Mouse (Mus musculus) heart, embryonic 14.5 days (tissue): Measurements from ENCODE around the gene Trabd2b. TPM values are rescaled to one million over a fixed set of nuclear protein-coding genes. Genes with fewer than 3 reads are reported as not detected.

Experiments used
- ATAC-seq: fragments of 200-750 bp; cut with Nextera tagmentation; 2 replicates; pipeline ENCODE4 v1.8.0; 2017; ENCODE audit warnings: low read depth, moderate TSS enrichment; ENCODE audit not compliant: insufficient number of reproducible peaks, insufficient read depth, low FRiP score
- H3K27ac ChIP-seq, 2 experiments: fragments of 200-500 bp in 1 of 2; fragments of 300-500 bp in 1 of 2; sonication (generic) in 1 of 2; replicated peaks in 1 of 2; 2 replicates each; pipeline ENCODE4 v1.5.1; 2012 to 2014; ENCODE audit warnings: low read depth in 2 of 2, low read length in 2 of 2, control low read depth in 1 of 2, mild to moderate bottlenecking in 1 of 2, mixed read lengths in 1 of 2; ENCODE audit not compliant: control insufficient read depth in 1 of 2, insufficient read depth in 1 of 2
- H3K27me3 ChIP-seq: fragments of 300-500 bp; sonication (generic); 2 replicates; pipeline ENCODE4 v1.6.1; 2014; ENCODE audit warnings: mild to moderate bottlenecking, low read length, control low read depth; ENCODE audit not compliant: control insufficient read depth, insufficient read depth
- H3K36me3 ChIP-seq: fragments of 300-500 bp; sonication (generic); 2 replicates; pipeline ENCODE4 v1.6.1; 2014; ENCODE audit warnings: mild to moderate bottlenecking, control low read depth, low read length, mixed read lengths; ENCODE audit not compliant: control insufficient read depth, insufficient read depth
- H3K4me1 ChIP-seq, 2 experiments: fragments of 200-500 bp in 1 of 2; fragments of 300-500 bp in 1 of 2; sonication (generic) in 1 of 2; 2 replicates each; pipeline ENCODE4 v1.6.1; 2012 to 2014; ENCODE audit warnings: low read length in 2 of 2, control low read depth in 1 of 2, mixed read lengths in 1 of 2; ENCODE audit not compliant: control insufficient read depth in 2 of 2, insufficient read depth in 2 of 2
- H3K4me2 ChIP-seq: fragments of 300-500 bp; sonication (generic); 2 replicates; pipeline ENCODE4 v1.6.1; 2014; ENCODE audit warnings: mild to moderate bottlenecking, low read length
- H3K4me3 ChIP-seq, 2 experiments: fragments of 200-500 bp in 1 of 2; fragments of 300-500 bp in 1 of 2; sonication (generic) in 1 of 2; 2 replicates each; pipeline ENCODE4 v1.5.1; 2012 to 2014; ENCODE audit warnings: low read length in 2 of 2, mild to moderate bottlenecking in 2 of 2, control low read depth in 1 of 2, low read depth in 1 of 2, moderate library complexity in 1 of 2; ENCODE audit not compliant: control insufficient read depth in 1 of 2, insufficient read depth in 1 of 2
- H3K9ac ChIP-seq: fragments of 300-500 bp; sonication (generic); 2 replicates; pipeline ENCODE4 v1.6.1; 2014; ENCODE audit warnings: mild to moderate bottlenecking, low read length
- H3K9me3 ChIP-seq: fragments of 300-500 bp; sonication (generic); 2 replicates; pipeline ENCODE4 v1.6.1; 2016; ENCODE audit warnings: low read length, control low read depth; ENCODE audit not compliant: control insufficient read depth
- WGBS: fragments of 180-500 bp; shearing (Covaris S2); extraction: QIAGEN DNeasy Blood & Tissue Kit; methylation state at CpG from one replicate; pipeline ENCODE4 v1.1.7; 2014; 5-methylcytosine and 5-hydroxymethylcytosine counted together
- polyA plus RNA-seq: library from polyadenylated mRNA; unstranded; fragments of >200 nt; fragmentation: Nextera tagmentation; extraction: Ambion mirVana; gene quantifications from 2 replicates; pipeline ENCODE4 v1.2.1, GENCODE M21; 2014

Gene Trabd2b
- polyA plus RNA-seq, 1 experiment from 2014 or later: 2.7 TPM

DNA sequence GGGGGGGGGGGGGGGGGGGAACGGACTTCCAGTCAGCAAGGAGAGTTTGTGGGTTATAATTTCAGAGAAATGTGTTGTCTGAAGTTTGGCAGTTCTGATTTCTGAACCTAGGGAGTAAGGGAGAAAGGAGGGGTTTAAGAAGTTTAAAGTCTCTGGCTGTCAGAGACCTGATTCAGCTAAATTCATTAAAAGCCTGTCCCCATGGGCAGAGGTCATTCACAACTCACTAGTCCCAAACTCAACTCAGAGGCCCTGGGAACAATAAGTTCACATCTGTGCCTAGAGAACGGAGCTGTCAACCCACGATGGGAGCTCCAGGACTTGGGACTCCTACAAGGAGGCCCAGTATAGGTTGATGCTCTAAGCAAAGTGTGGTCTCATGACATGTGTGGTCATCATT, 3.5 kb downstream of the Trabd2b start:
- no peaks in the 10 kb centered on the region for H3K36me3 ChIP-seq
- WGBS: 53% methylated on average over 3 of the region's 3 CpGs
- H3K4me3 ChIP-seq: 0 out of 4 replicates have a peak overlapping the region, but pooled peaks of 1 of the 2 experiments have one; percentile 2
- H3K4me2 ChIP-seq: peak overlapping the region; percentile 39
- peaks cover 14 to 20% of the 10 kb centered on the region in 2 experiments; a peak in 3 of 4 replicates for H3K4me1 ChIP-seq
- ATAC-seq: no peak
- no peaks in the 10 kb centered on the region for H3K9me3 ChIP-seq
- peak overlapping the region; percentile 41; the same call in 1 of the 2 replicates for H3K9ac ChIP-seq
- H3K27ac ChIP-seq: no peak overlapping the region
- peaks cover 83% of the 10 kb centered on the region for H3K27me3 ChIP-seq

DNA sequence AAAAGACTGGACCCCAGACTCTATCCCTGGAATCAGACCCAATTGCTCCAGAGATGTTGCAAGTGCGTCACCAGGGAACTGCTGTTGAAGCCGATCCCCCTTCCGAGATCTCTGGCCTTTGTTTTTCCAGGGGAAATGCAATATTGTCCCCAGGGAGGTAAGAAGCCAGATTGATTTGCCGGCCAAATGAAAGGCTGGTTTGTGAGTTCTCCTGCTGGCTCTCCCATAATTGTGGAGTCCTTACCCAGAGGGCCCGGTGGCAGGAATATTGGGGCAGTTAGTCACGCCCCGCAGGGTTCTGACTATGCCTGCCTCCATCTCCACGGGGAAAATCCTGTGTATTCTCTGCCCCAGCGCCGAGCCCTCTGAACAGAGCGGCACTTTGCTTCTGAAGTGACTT, 3.9 kb downstream of the Trabd2b start:
- H3K27ac ChIP-seq: no peak overlapping the region
- no peak for ATAC-seq
- H3K27me3 ChIP-seq: peaks cover 83% of the 10 kb centered on the region
- no peaks in the 10 kb centered on the region for H3K9me3 ChIP-seq
- H3K9ac ChIP-seq: peak overlapping the region; percentile 41; the same call in 1 of the 2 replicates
- peak overlapping the region; percentile 39 for H3K4me2 ChIP-seq
- no peaks in the 10 kb centered on the region for H3K36me3 ChIP-seq
- 17% methylated on average over 11 of the region's 11 CpGs for WGBS
- H3K4me3 ChIP-seq: peak overlapping the region in 1 of 2 experiments; percentile 2; a peak in 1 of 4 replicates
- peaks cover 14 to 20% of the 10 kb centered on the region in 2 experiments; a peak in 3 of 4 replicates for H3K4me1 ChIP-seq

DNA sequence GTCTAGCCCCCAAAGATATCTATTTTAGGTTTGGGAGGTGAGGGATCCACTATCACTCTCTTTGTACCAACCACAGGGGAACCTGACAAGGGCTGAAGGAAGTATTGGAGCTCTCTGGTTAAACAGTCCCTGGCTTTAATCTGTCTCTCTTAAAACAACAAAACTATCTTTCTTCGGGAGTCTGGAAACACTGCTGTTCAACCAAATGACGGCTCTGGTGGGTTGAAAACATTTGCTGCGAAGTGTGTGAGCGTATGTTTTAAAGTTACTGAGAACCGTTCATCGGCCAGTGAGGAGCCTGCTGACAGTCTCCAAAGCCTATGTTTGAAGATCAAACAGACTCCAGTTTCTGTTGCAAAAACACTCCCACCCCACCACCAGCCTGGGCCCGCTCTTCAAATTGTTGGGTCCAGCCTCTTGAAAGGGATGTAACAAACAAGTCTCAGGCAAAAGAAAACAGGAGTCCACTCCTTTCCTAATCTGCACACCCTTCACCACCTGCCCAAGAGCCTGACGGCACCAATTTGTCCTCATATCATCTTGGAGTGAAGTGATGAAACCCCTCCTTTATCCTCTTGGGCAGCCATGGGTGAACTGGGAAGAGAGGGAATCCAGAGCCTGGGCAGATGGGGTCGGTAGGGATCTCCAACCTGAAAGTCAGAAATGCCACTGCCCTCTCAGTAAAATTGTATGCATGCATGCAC, 4.6 kb downstream of the Trabd2b start:
- ATAC-seq: no peak
- WGBS: 12% methylated on average over 9 of the region's 9 CpGs
- Histone ChIP-seq H3K4me2 (peak overlapping the region; percentile 39), H3K9me3 (no peaks in the 10 kb centered on the region), H3K4me1 (peaks cover 12 to 25% of the 10 kb centered on the region in 2 experiments; a peak in 3 of 4 replicates), H3K9ac (peak overlapping the region; percentile 41; the same call in 1 of the 2 replicates), H3K4me3 (no peak overlapping the region; a peak in 1 of 4 replicates), H3K27ac (no peak overlapping the region), H3K27me3 (peaks cover 88% of the 10 kb centered on the region), H3K36me3 (no peaks in the 10 kb centered on the region)

DNA sequence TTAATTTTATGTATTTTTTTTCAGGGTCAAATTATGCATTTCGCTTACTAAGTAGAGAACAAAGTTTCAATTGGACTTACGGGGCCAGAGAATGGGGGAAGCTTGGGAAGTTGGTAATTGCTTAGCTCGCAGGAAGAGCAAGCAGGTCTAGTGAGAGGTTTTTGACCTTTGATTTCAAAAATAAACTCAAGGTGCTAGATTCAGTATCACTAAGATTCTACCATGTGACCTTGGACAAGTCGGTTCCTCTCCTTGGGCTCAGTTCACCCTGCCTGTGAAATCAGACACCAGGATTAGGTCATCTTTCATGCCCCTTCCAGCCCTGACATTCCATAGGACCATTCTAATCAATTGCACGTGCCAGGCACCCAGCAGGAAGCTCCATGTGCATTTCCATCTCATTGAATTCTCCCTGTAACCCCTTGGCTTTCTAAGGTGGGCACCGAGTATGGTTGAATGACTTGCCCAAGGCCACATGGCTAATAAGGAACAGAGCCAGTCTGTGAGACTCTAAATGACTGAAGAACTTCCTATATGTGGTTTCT, 5.4 kb downstream of the Trabd2b start:
- peaks cover 81% of the 10 kb centered on the region for H3K27me3 ChIP-seq
- no peak overlapping the region for H3K27ac ChIP-seq
- no peak for ATAC-seq
- H3K36me3 ChIP-seq: no peaks in the 10 kb centered on the region
- no peaks in the 10 kb centered on the region for H3K9me3 ChIP-seq
- WGBS: 51% methylated on average over 6 of the region's 6 CpGs
- H3K9ac ChIP-seq: no peak overlapping the region
- no peak overlapping the region for H3K4me3 ChIP-seq
- H3K4me1 ChIP-seq: peaks cover 15 to 31% of the 10 kb centered on the region in 2 experiments
- H3K4me2 ChIP-seq: no peak overlapping the region

DNA sequence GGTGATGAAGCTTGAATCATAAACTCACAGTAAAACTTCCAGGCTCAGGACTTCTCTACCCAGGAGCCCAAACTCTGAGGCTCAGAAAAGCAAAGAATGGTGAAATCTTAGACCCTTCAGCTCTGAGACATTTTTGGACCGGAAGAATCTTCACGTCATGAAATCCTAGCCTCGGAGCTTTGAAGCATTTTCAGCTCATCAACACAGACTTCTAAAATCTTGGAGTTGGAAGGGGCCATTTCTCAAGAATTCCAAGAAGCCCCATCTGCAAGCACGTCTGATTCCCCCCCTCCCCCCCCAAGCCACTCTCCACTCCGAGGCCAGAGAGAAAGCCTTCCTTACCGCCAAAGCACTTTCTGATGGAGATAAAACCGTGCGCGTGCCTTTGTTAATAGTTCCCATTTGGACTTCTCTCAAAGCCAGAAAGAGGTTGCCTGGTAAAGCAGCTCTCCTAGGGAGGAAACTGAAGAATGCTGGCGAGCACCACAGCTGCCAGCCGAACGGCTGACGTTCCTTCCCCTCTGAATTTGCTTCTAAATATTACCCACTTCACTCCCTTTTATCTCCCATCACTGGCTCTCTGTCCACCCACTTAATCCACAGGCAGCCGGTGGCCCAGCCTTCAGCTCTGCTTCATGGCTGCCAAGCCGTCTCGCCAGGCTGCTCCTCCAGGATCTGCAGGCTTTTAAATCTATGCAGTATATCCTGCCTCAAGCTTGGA, 9.6 kb downstream of the Trabd2b start:
- Histone ChIP-seq H3K27ac (no peak overlapping the region), H3K27me3 (peaks cover 81% of the 10 kb centered on the region), H3K4me3 (no peak overlapping the region), H3K36me3 (no peaks in the 10 kb centered on the region), H3K9me3 (no peaks in the 10 kb centered on the region), H3K4me2 (peak overlapping the region; percentile 40), H3K4me1 (peaks cover 10 to 17% of the 10 kb centered on the region in 2 experiments), H3K9ac (0 out of 2 replicates have a peak overlapping the region, but pooled peaks have one; percentile 19)
- no peak for ATAC-seq
- WGBS: 14% methylated on average over 16 of the region's 16 CpGs

DNA sequence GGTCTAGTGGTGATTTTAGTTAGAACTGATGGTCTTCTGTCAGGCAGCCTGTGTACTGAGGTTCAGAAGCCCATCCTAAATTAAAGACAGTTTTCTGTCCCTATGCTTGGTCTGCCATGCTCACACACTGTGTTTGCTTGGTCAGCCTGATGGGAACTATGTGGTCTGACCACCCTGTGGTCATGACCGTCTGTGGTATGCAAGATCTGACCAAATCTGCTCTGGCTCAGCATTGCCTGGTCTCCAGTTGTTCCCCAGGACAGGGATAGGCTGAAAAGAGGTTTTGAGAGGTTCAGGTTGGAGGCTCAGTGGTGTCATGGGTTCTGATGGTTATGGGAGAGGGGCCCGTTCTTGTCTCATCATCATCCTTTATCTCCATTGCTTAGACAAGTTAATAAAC, 13.6 kb downstream of the Trabd2b start:
- H3K9ac ChIP-seq: no peak overlapping the region
- no peak overlapping the region for H3K27ac ChIP-seq
- H3K4me1 ChIP-seq: peaks cover 3 to 11% of the 10 kb centered on the region in 2 experiments
- no peaks in the 10 kb centered on the region for H3K36me3 ChIP-seq
- WGBS: 80% methylated on average over 2 of the region's 2 CpGs
- H3K4me2 ChIP-seq: no peak overlapping the region
- no peak overlapping the region for H3K4me3 ChIP-seq
- no peak for ATAC-seq
- H3K27me3 ChIP-seq: peaks cover 79% of the 10 kb centered on the region
- no peaks in the 10 kb centered on the region for H3K9me3 ChIP-seq

DNA sequence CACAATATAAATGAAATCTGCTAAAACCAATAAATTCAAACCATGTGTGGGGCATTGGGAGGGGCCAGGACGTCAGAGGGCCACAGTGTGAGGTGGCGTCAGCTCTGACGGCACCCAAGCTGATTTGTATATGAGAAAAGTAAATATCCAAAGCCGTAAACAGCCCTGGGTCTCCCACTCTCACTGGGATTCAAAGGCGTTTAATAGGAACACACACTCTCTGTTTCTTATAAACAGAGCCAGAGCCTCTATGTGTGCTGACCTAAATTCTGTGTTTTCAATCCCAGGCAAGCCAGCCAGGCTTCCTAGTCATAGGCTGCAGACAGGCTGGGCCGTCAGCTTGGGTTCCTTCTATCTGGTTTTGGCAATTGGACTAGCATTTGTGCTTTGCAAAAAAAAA, 16.6 kb downstream of the Trabd2b start:
- no peaks in the 10 kb centered on the region for H3K36me3 ChIP-seq
- no peak overlapping the region for H3K9ac ChIP-seq
- H3K4me1 ChIP-seq: no peaks in the 10 kb centered on the region; a peak in 1 of 4 replicates
- peaks cover 65% of the 10 kb centered on the region for H3K27me3 ChIP-seq
- H3K27ac ChIP-seq: no peak overlapping the region
- H3K4me2 ChIP-seq: no peak overlapping the region
- H3K4me3 ChIP-seq: no peak overlapping the region
- no peak for ATAC-seq
- no peaks in the 10 kb centered on the region for H3K9me3 ChIP-seq
- WGBS: 71% methylated on average over 6 of the region's 6 CpGs
